Mouse (Mus musculus): ENCODE results near the gene Gm826.

- TF ChIP-seq CTCF (IDR thresholded peaks at IDR 0.05; ENCODE audit: low read depth) (no peak), EP300 (optimal IDR thresholded peaks at IDR 0.05) (no peak)
Measured at GRCm38 (mm10) chr2:160351038-160351574, 17.1 kb upstream of the Gm826 start.
